Mouse (Mus musculus) lung, embryonic 16.5 days (tissue): ENCODE measurements around the gene Ano6. TPM values are rescaled to one million over a fixed set of nuclear protein-coding genes. Genes with fewer than 3 reads are reported as not detected.

Experiments
- ATAC-seq: fragments of 200-750 bp; cut with Nextera tagmentation; 2 replicates; pipeline ENCODE4 v1.8.0; 2017; ENCODE audit warnings: low read depth, mild to moderate bottlenecking, moderate library complexity
- H3K27ac ChIP-seq: fragments of 300-500 bp; sonication (generic); 2 replicates; pipeline ENCODE4 v1.5.1; 2014; ENCODE audit warnings: mild to moderate bottlenecking, control low read depth, low read length
- H3K27me3 ChIP-seq: fragments of 300-500 bp; sonication (generic); 2 replicates; pipeline ENCODE4 v1.6.1; 2014; ENCODE audit warnings: low read depth, low read length, mixed read lengths; ENCODE audit not compliant: control insufficient read depth, insufficient read depth
- H3K36me3 ChIP-seq: fragments of 300-500 bp; sonication (generic); 2 replicates; pipeline ENCODE4 v1.6.1; 2014; ENCODE audit warnings: low read length; ENCODE audit not compliant: control insufficient read depth, insufficient read depth
- H3K4me1 ChIP-seq: fragments of 300-500 bp; sonication (generic); replicated peaks from 2 replicates; pipeline ENCODE4 v1.6.1; 2014; ENCODE audit warnings: low read length, mixed read lengths; ENCODE audit not compliant: control insufficient read depth, insufficient read depth
- H3K4me2 ChIP-seq: fragments of 300-500 bp; sonication (generic); 2 replicates; pipeline ENCODE4 v1.6.1; 2014; ENCODE audit warnings: low read depth, low read length, control low read depth
- H3K4me3 ChIP-seq: fragments of 300-500 bp; sonication (generic); 2 replicates; pipeline ENCODE4 v1.5.1; 2014; ENCODE audit warnings: mild to moderate bottlenecking, low read length, control low read depth
- H3K9ac ChIP-seq: fragments of 300-500 bp; sonication (generic); 2 replicates; pipeline ENCODE4 v1.6.1; 2014; ENCODE audit warnings: low read length, control low read depth
- H3K9me3 ChIP-seq: fragments of 300-500 bp; sonication (generic); 2 replicates; pipeline ENCODE4 v1.6.1; 2016; ENCODE audit warnings: low read length; ENCODE audit not compliant: control insufficient read depth
- WGBS: fragments of 180-500 bp; shearing (Covaris S2); extraction: QIAGEN DNeasy Blood & Tissue Kit; methylation state at CpG from one replicate; pipeline ENCODE4 v1.1.7; 2014; 5-methylcytosine and 5-hydroxymethylcytosine counted together
- polyA plus RNA-seq: library from polyadenylated mRNA; unstranded; fragments of >200 nt; fragmentation: Nextera tagmentation; extraction: Ambion mirVana; gene quantifications from 2 replicates; pipeline ENCODE4 v1.2.1, GENCODE M21; 2015

Ano6 gene
- polyA plus RNA-seq, 1 experiment from 2014 or later: 53.2 TPM

- Histone ChIP-seq H3K36me3 (no peaks in the 10 kb centered on the region), H3K27ac (peak overlapping the region; percentile 88), H3K27me3 (no peaks in the 10 kb centered on the region), H3K4me2 (no peak overlapping the region), H3K9me3 (no peaks in the 10 kb centered on the region), H3K4me3 (no peak overlapping the region), H3K9ac (no peak overlapping the region), H3K4me1 (peaks cover 33% of the 10 kb centered on the region)
- ATAC-seq: peak; percentile 49; the same call in 1 of the 2 replicates
- 59% methylated on average over 18 of the region's 18 CpGs for whole genome bisulfite sequencing
Measured at GRCm38 (mm10) chr15:95885953-95886820, 95.5 kb downstream of the Ano6 start.

- Histone ChIP-seq H3K36me3 (no peaks in the 10 kb centered on the region), H3K4me2 (peak overlapping the region; percentile 27), H3K27me3 (no peaks in the 10 kb centered on the region), H3K9ac (0 out of 2 replicates have a peak overlapping the region, but pooled peaks have one; percentile 24), H3K4me1 (peaks cover 33% of the 10 kb centered on the region), H3K4me3 (no peak overlapping the region), H3K27ac (peak overlapping the region; percentile 88), H3K9me3 (no peaks in the 10 kb centered on the region)
- 18% methylated on average over 5 of the region's 5 CpGs for WGBS
- ATAC-seq: peak; percentile 72
Measured at GRCm38 (mm10) chr15:95887365-95887764, 96.7 kb downstream of the Ano6 start.

GRCm38 (mm10) chr15:95888556-95888955 is 97.9 kb downstream of the Ano6 start:
- Histone ChIP-seq H3K4me2 (no peak overlapping the region), H3K4me1 (peaks cover 33% of the 10 kb centered on the region), H3K9ac (no peak overlapping the region), H3K27ac (no peak overlapping the region), H3K36me3 (no peaks in the 10 kb centered on the region), H3K27me3 (no peaks in the 10 kb centered on the region), H3K4me3 (no peak overlapping the region), H3K9me3 (no peaks in the 10 kb centered on the region)
- WGBS: 60% methylated on average over 5 of the region's 5 CpGs
- ATAC-seq: no peak

GRCm38 (mm10) chr15:95890368-95890767 is 99.7 kb downstream of the Ano6 start:
- H3K36me3 ChIP-seq: no peaks in the 10 kb centered on the region
- no peak overlapping the region for H3K4me2 ChIP-seq
- no peak overlapping the region for H3K27ac ChIP-seq
- ATAC-seq: no peak
- H3K9me3 ChIP-seq: no peaks in the 10 kb centered on the region
- no peak overlapping the region for H3K4me3 ChIP-seq
- no peak overlapping the region for H3K9ac ChIP-seq
- WGBS: 88% methylated on average over 5 of the region's 5 CpGs
- peaks cover 29% of the 10 kb centered on the region for H3K4me1 ChIP-seq
- H3K27me3 ChIP-seq: no peaks in the 10 kb centered on the region

GRCm38 (mm10) chr15:95892171-95892570 is 101.5 kb downstream of the Ano6 start:
- Histone ChIP-seq H3K4me2 (no peak overlapping the region), H3K36me3 (no peaks in the 10 kb centered on the region), H3K27ac (no peak overlapping the region), H3K4me1 (peaks cover 12% of the 10 kb centered on the region), H3K4me3 (no peak overlapping the region), H3K27me3 (no peaks in the 10 kb centered on the region), H3K9me3 (no peaks in the 10 kb centered on the region), H3K9ac (no peak overlapping the region)
- WGBS: 80% methylated on average over 4 of the region's 4 CpGs
- ATAC-seq: no peak

GRCm38 (mm10) chr15:95892929-95893328 is 102.3 kb downstream of the Ano6 start:
- Histone ChIP-seq H3K36me3 (no peaks in the 10 kb centered on the region), H3K9me3 (no peaks in the 10 kb centered on the region), H3K4me2 (no peak overlapping the region), H3K27ac (no peak overlapping the region), H3K27me3 (no peaks in the 10 kb centered on the region), H3K9ac (no peak overlapping the region), H3K4me1 (peaks cover 11% of the 10 kb centered on the region), H3K4me3 (no peak overlapping the region)
- WGBS: 69% methylated on average over 10 of the region's 10 CpGs
- ATAC-seq: no peak

GRCm38 (mm10) chr15:95895699-95896098 is 105.1 kb downstream of the Ano6 start:
- no peaks in the 10 kb centered on the region for H3K27me3 ChIP-seq
- H3K36me3 ChIP-seq: no peaks in the 10 kb centered on the region
- no peak overlapping the region for H3K27ac ChIP-seq
- WGBS: 80% methylated on average over 7 of the region's 7 CpGs
- peak; percentile 51 for ATAC-seq
- no peak overlapping the region for H3K4me3 ChIP-seq
- 0 out of 2 replicates have a peak, but pooled peaks cover 2% of the 10 kb centered on the region for H3K4me1 ChIP-seq
- no peak overlapping the region for H3K9ac ChIP-seq
- H3K4me2 ChIP-seq: no peak overlapping the region
- H3K9me3 ChIP-seq: no peaks in the 10 kb centered on the region

GRCm38 (mm10) chr15:95897653-95898052 is 107.0 kb downstream of the Ano6 start:
- Histone ChIP-seq H3K27ac (no peak overlapping the region), H3K4me1 (peaks cover 6% of the 10 kb centered on the region; the same call in 1 of the 2 replicates), H3K9me3 (no peaks in the 10 kb centered on the region), H3K36me3 (no peaks in the 10 kb centered on the region), H3K4me2 (no peak overlapping the region), H3K27me3 (no peaks in the 10 kb centered on the region), H3K4me3 (no peak overlapping the region), H3K9ac (no peak overlapping the region)
- WGBS: 56% methylated on average over 12 of the region's 12 CpGs
- no peak for ATAC-seq

- peaks cover 6% of the 10 kb centered on the region; the same call in 1 of the 2 replicates for H3K4me1 ChIP-seq
- H3K4me2 ChIP-seq: no peak overlapping the region
- H3K9me3 ChIP-seq: no peaks in the 10 kb centered on the region
- no peak for ATAC-seq
- no peak overlapping the region for H3K4me3 ChIP-seq
- H3K27me3 ChIP-seq: no peaks in the 10 kb centered on the region
- WGBS: 95% methylated on average over 6 of the region's 6 CpGs
- H3K36me3 ChIP-seq: no peaks in the 10 kb centered on the region
- no peak overlapping the region for H3K9ac ChIP-seq
- H3K27ac ChIP-seq: no peak overlapping the region
Measured at GRCm38 (mm10) chr15:95898438-95898837, 107.8 kb downstream of the Ano6 start.
